Mouse (Mus musculus) brown adipose tissue, adult 24 weeks (tissue): ENCODE data around the gene Poc1b. TPM values are rescaled to one million over a fixed set of nuclear protein-coding genes. Genes with fewer than 3 reads are reported as not detected.
A peak's percentile ranks its signal among the peaks of the same experiment; 100 is the strongest.

ENCODE experiments used
- H3K27ac ChIP-seq: fragments of 200-500 bp; replicated peaks from 2 replicates; pipeline ENCODE4 v1.5.1; 2012; ENCODE audit warnings: low read depth, mild to moderate bottlenecking, low read length
- H3K4me1 ChIP-seq: fragments of 200-500 bp; 2 replicates; pipeline ENCODE4 v1.6.1; 2012; ENCODE audit warnings: low read length, mixed read lengths; ENCODE audit not compliant: control insufficient read depth, insufficient read depth, insufficient read length
- H3K4me3 ChIP-seq: fragments of 200-500 bp; 2 replicates; pipeline ENCODE4 v1.5.1; 2012; ENCODE audit warnings: low read depth, mild to moderate bottlenecking, low read length, moderate library complexity; ENCODE audit not compliant: insufficient read depth
- polyA plus RNA-seq: library from polyadenylated mRNA; stranded (reverse); fragments of >200 nt; gene quantifications from 2 replicates; pipeline ENCODE4 v1.2.4, GENCODE M21; 2012; ENCODE audit not compliant: missing spikeins, insufficient read depth, insufficient read length

Poc1b gene
- polyA plus RNA-seq, 1 experiment = 3.1 TPM

GRCm38 (mm10) chr10:99188175-99188574 lies 81.3 kb downstream of the Poc1b start:
- Histone ChIP-seq H3K27ac (no peak overlapping the region), H3K4me3 (no peak overlapping the region), H3K4me1 (no peaks in the 10 kb centered on the region)

GRCm38 (mm10) chr10:99188656-99189603 lies 82.1 kb downstream of the Poc1b start:
- Histone ChIP-seq H3K27ac (no peak overlapping the region), H3K4me1 (no peaks in the 10 kb centered on the region), H3K4me3 (no peak overlapping the region)

GRCm38 (mm10) chr10:99190798-99191197 lies 84.0 kb downstream of the Poc1b start:
- no peak overlapping the region for H3K27ac ChIP-seq
- 0 out of 2 replicates have a peak, but pooled peaks cover 3% of the 10 kb centered on the region for H3K4me1 ChIP-seq
- no peak overlapping the region for H3K4me3 ChIP-seq

- H3K4me1 ChIP-seq = 0 out of 2 replicates have a peak, but pooled peaks cover 5% of the 10 kb centered on the region
- H3K27ac ChIP-seq = no peak overlapping the region
Observed at GRCm38 (mm10) chr10:99194451-99195055, 87.7 kb downstream of the Poc1b start.

GRCm38 (mm10) chr10:99196556-99196955 lies 89.7 kb downstream of the Poc1b start:
- Histone ChIP-seq H3K27ac (no peak overlapping the region), H3K4me3 (no peak overlapping the region), H3K4me1 (peaks cover 8% of the 10 kb centered on the region; the same call in 1 of the 2 replicates)

More at GRCm38 (mm10) chr10:99194451-99195055, 87.7 kb downstream of the Poc1b start:
- no peak overlapping the region for H3K4me3 ChIP-seq

- H3K27ac ChIP-seq = no peak overlapping the region
- no peak overlapping the region for H3K4me3 ChIP-seq
- peaks cover 8% of the 10 kb centered on the region; the same call in 1 of the 2 replicates for H3K4me1 ChIP-seq
Observed at GRCm38 (mm10) chr10:99197125-99197524, 90.3 kb downstream of the Poc1b start.

GRCm38 (mm10) chr10:99197607-99198305 lies 90.9 kb downstream of the Poc1b start:
- Histone ChIP-seq H3K4me3 (no peak overlapping the region), H3K4me1 (peaks cover 12% of the 10 kb centered on the region), H3K27ac (no peak overlapping the region)

- Histone ChIP-seq H3K4me1 (peaks cover 12% of the 10 kb centered on the region), H3K27ac (no peak overlapping the region), H3K4me3 (no peak overlapping the region)
Observed at GRCm38 (mm10) chr10:99198946-99199345, 92.1 kb downstream of the Poc1b start.

GRCm38 (mm10) chr10:99200944-99201343 lies 94.1 kb downstream of the Poc1b start:
- Histone ChIP-seq H3K4me1 (peaks cover 9% of the 10 kb centered on the region), H3K4me3 (no peak overlapping the region), H3K27ac (no peak overlapping the region)

- H3K4me1 ChIP-seq = peaks cover 9% of the 10 kb centered on the region
- H3K4me3 ChIP-seq = no peak overlapping the region
- no peak overlapping the region for H3K27ac ChIP-seq
Observed at GRCm38 (mm10) chr10:99201786-99202185, 95.0 kb downstream of the Poc1b start.

- Histone ChIP-seq H3K27ac (peak overlapping the region; percentile 47; the same call in 1 of the 2 replicates), H3K4me3 (no peak overlapping the region)
Observed at GRCm38 (mm10) chr10:99202363-99202762, 95.5 kb downstream of the Poc1b start.

GRCm38 (mm10) chr10:99203163-99203562 lies 96.3 kb downstream of the Poc1b start:
- Histone ChIP-seq H3K27ac (no peak overlapping the region), H3K4me1 (peaks cover 7% of the 10 kb centered on the region), H3K4me3 (no peak overlapping the region)

More at GRCm38 (mm10) chr10:99202363-99202762, 95.5 kb downstream of the Poc1b start:
- peaks cover 7% of the 10 kb centered on the region for H3K4me1 ChIP-seq

GRCm38 (mm10) chr10:99203577-99204487 lies 97.0 kb downstream of the Poc1b start:
- Histone ChIP-seq H3K27ac (peak overlapping the region; percentile 67), H3K4me3 (peak overlapping the region; percentile 60), H3K4me1 (peaks cover 9% of the 10 kb centered on the region)

GRCm38 (mm10) chr10:99204553-99204952 lies 97.7 kb downstream of the Poc1b start:
- Histone ChIP-seq H3K4me3 (peak overlapping the region; percentile 60), H3K27ac (peak overlapping the region; percentile 43), H3K4me1 (peaks cover 12% of the 10 kb centered on the region)
